Mouse (Mus musculus): ENCODE results near the gene Brat1.

The Brat1 gene

GRCm38 (mm10) chr5:140743706-140744131 lies 38.9 kb downstream of the Brat1 start:
- DNase-seq (ENCODE audit: low spot score in 2 of 2), result no peak

DNA sequence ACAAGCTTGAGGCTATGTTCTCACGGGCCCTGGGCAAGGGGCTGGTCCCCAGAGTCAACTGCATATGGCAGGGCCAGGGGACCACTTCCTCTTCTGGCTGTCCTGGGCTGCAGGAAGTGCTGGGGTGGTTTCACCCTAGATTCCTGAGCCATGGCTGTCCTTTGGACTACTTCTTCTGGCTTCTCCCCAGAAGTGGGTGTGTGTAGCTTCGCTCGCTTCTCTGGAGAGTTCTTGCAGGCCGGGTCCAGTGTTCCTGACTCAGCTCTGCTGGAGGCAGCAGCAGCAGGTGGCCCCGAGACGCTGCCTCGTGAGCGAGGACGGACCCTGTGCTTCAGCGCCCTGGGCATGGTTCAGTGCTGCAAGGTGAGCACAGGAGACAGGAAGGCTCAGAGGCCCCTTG lies 43.6 kb downstream of the Brat1 start:
- DNase-seq (ENCODE audit: low spot score in 2 of 2), result no peak

DNA sequence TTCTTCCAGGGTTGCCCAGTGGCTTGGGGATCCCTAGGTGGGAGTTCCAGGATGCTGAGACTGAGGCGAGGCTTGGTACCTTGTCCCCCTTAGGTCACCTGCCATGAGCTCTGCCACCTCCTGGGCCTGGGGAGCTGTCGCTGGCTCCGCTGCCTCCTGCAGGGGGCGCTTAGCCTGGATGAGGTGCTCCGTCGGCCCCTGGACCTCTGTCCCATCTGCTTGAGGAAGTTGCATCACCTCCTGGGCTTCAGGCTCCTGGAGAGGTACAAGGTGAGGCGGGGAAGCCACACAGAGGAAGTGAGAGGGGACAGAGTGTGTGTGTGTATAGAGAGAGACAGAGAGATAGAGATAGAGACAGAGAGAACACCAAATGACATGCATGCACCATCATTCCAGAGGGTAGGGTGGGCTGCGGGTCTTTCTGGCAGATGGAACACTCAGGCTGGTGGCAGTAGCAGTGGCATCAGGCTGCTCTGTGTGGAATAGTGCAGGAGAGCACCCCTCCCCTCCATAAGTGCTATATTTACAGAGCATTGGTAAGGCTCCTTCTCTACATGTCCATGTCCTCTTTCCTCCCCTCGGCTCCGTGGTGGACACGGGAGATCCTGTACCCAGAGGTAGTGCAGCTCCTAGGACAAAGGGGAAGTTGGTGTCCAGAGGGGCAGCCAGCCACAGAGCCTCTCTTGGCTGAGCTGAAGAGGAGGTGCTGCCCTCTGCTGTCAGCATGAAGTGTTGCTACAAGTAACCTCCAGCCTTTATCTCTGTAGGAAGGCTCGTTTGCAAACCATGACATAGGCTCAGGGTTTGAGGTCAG lies 44.5 kb downstream of the Brat1 start:
- peak; percentile 39 to 73 for DNase-seq (ENCODE audit: low spot score in 2 of 2)

- peak in 1 of 2 experiments; percentile 55 for DNase-seq (ENCODE audit: low spot score in 2 of 2)
These were observed 46.1 kb downstream of the Brat1 start for GRCm38 (mm10) chr5:140750925-140751324.

GRCm38 (mm10) chr5:140752041-140752440 lies 47.2 kb downstream of the Brat1 start:
- no peak for DNase-seq (ENCODE audit: low spot score in 2 of 2)

GRCm38 (mm10) chr5:140752639-140753038 lies 47.8 kb downstream of the Brat1 start:
- no peak for DNase-seq (ENCODE audit: low spot score in 2 of 2)

- DNase-seq (ENCODE audit: low spot score in 2 of 2), result no peak
These were observed 48.4 kb downstream of the Brat1 start for GRCm38 (mm10) chr5:140753223-140753622.

GRCm38 (mm10) chr5:140758864-140759263 lies 54.1 kb downstream of the Brat1 start:
- no peak for DNase-seq (ENCODE audit: low spot score in 2 of 2)

DNA sequence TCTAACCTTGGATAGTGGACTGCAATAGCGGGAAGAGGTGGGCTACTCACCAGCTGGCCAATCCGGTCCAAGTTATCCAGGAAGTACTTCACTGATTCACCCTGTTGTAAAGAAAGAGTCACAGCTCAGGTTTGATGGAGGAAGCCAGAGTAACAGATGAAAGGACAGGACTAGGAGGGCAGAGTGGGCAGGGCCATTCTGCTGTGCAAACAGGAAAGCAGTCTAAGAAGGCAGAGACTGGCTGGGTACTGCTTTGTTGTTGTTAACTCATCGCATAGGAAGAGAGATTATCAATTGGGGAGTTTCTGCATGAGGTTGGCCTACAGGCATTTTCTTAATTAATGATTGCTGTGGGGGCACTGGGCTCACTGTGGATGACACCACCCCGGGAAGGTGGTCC lies 57.7 kb downstream of the Brat1 start:
- no peak for DNase-seq (ENCODE audit: low spot score in 2 of 2)

DNA sequence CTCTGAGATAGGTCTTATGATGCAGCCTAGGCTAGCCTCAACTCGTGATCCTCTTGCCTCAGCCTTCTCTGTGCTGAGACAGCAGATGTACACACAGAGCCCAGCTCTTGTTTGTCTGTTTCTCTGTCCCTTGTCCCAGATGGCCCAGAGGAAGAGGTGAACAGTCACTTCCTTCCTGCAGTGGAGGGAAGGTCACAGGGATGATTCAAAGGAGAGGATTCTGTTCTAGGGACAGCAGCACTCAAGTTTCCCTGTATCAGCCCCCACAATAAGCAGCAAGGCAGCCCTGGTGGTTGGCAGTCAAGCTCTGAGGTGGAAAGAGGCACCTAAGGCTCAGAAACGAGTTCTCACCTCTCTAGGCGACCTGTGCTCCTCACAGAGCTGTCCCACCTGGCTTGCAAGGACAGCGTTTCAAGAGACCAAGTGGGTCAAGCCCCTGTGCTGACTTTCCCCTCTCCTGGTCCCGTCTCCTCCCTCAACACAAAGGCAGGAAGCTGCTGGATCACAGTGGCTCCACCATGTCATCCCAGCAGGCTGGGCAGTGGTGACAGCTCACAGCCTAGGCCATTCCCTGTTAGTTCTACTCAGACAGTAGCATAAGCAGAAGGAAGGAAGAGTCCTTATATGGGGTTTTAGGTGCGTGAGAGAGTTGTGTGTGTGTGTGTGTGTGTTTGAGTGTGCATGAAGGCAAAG lies 60.3 kb downstream of the Brat1 start:
- no peak for DNase-seq (ENCODE audit: low spot score in 2 of 2)

- DNase-seq (ENCODE audit: low spot score in 2 of 2), result no peak
These were observed 61.8 kb downstream of the Brat1 start for GRCm38 (mm10) chr5:140766566-140766965.

DNA sequence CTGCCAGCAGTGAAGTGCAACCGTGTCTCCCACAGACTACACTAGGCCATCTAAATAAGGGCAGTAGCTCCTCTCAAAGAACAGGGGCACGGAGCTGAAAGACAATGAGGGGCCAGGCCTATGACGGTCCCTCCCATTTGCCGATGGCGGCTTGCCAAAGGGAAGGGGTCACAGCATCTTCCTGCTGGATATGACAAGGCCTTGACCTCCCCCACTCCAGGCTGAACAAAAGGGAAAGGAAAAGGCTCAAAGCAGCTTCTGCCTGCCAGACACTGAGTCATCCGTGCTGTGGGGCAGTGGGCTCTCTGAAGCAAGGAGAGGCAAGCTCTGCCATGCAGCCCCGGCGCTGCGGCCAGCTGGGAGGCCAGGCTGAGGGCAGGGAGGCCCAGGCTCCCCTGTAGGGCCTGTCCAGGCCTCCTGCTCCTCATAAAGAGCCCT lies 62.9 kb downstream of the Brat1 start:
- no peak for DNase-seq (ENCODE audit: low spot score in 2 of 2)

GRCm38 (mm10) chr5:140768333-140768732 lies 63.5 kb downstream of the Brat1 start:
- no peak for DNase-seq (ENCODE audit: low spot score in 2 of 2)

All from thymus, postnatal 10 days (tissue).